Mouse (Mus musculus) forebrain, embryonic 15.5 days (tissue): ENCODE measurements around the gene Atg14. TPM values are rescaled to one million over a fixed set of nuclear protein-coding genes. Genes with fewer than 3 reads are reported as not detected.

Experiments used
- ATAC-seq: fragments of 200-750 bp; cut with Nextera tagmentation; replicated peaks from 2 replicates; pipeline ENCODE4 v1.8.0; 2017; ENCODE audit warnings: mild to moderate bottlenecking, moderate TSS enrichment, moderate library complexity
- H3K27ac ChIP-seq: fragments of 300-500 bp; sonication (generic); replicated peaks from 2 replicates; pipeline ENCODE4 v1.5.1; 2015; ENCODE audit warnings: mild to moderate bottlenecking, inconsistent platforms
- H3K27me3 ChIP-seq: fragments of 300-500 bp; sonication (generic); 2 replicates; pipeline ENCODE4 v1.6.1; 2015; ENCODE audit warnings: inconsistent platforms
- H3K36me3 ChIP-seq: fragments of 300-500 bp; sonication (generic); 2 replicates; pipeline ENCODE4 v1.6.1; 2015; ENCODE audit warnings: mild to moderate bottlenecking, inconsistent platforms
- H3K4me1 ChIP-seq: fragments of 300-500 bp; sonication (generic); 2 replicates; pipeline ENCODE4 v1.6.1; 2015; ENCODE audit warnings: inconsistent platforms
- H3K4me2 ChIP-seq: fragments of 300-500 bp; sonication (generic); replicated peaks from 2 replicates; pipeline ENCODE4 v1.6.1; 2015; ENCODE audit warnings: mild to moderate bottlenecking, inconsistent platforms
- H3K4me3 ChIP-seq: fragments of 300-500 bp; sonication (generic); 2 replicates; pipeline ENCODE4 v1.5.1; 2015; ENCODE audit warnings: mild to moderate bottlenecking, inconsistent platforms
- H3K9ac ChIP-seq: fragments of 300-500 bp; sonication (generic); replicated peaks from 2 replicates; pipeline ENCODE4 v1.6.1; 2015; ENCODE audit warnings: mild to moderate bottlenecking, inconsistent platforms
- H3K9me3 ChIP-seq: fragments of 300-500 bp; sonication (generic); 2 replicates; pipeline ENCODE4 v1.6.1; 2016; ENCODE audit warnings: inconsistent platforms
- WGBS: fragments of 180-500 bp; shearing (Covaris S2); methylation state at CpG from one replicate; pipeline ENCODE4 v1.1.7; 2015; ENCODE audit warnings: mixed read lengths; 5-methylcytosine and 5-hydroxymethylcytosine counted together
- polyA plus RNA-seq: library from polyadenylated mRNA; unstranded; fragments of >200 nt; fragmentation: Nextera tagmentation; extraction: Ambion mirVana; gene quantifications from 2 replicates; pipeline ENCODE4 v1.2.1, GENCODE M21; 2015

Atg14 gene
- polyA plus RNA-seq, 1 experiment from 2014 or later: 21.8 TPM

GRCm38 (mm10) chr14:47574721-47575120 lies 4.3 kb upstream of the Atg14 start:
- WGBS: 71% methylated on average over 11 of the region's 11 CpGs
- Histone ChIP-seq H3K36me3 (no peaks in the 10 kb centered on the region), H3K4me2 (no peak overlapping the region), H3K27ac (no peak overlapping the region), H3K27me3 (0 out of 2 replicates have a peak, but pooled peaks cover 3% of the 10 kb centered on the region), H3K4me1 (no peaks in the 10 kb centered on the region), H3K9ac (no peak overlapping the region), H3K9me3 (no peaks in the 10 kb centered on the region), H3K4me3 (no peak overlapping the region)
- ATAC-seq: no peak

- no peak overlapping the region for H3K4me3 ChIP-seq
- H3K9ac ChIP-seq: no peak overlapping the region
- H3K9me3 ChIP-seq: no peaks in the 10 kb centered on the region
- 76% methylated on average over 4 of the region's 4 CpGs for WGBS
- no peak for ATAC-seq
- H3K36me3 ChIP-seq: no peaks in the 10 kb centered on the region
- no peak overlapping the region for H3K4me2 ChIP-seq
- no peak overlapping the region for H3K27ac ChIP-seq
- H3K27me3 ChIP-seq: no peaks in the 10 kb centered on the region
- H3K4me1 ChIP-seq: peaks cover 5% of the 10 kb centered on the region
Measured at GRCm38 (mm10) chr14:47572707-47573106, 2.3 kb upstream of the Atg14 start.

- 0 out of 2 replicates have a peak, but pooled peaks cover 5% of the 10 kb centered on the region for H3K36me3 ChIP-seq
- 1% methylated on average over 46 of the region's 46 CpGs for WGBS
- H3K4me3 ChIP-seq: peak overlapping the region; percentile 98
- H3K4me1 ChIP-seq: peaks cover 14% of the 10 kb centered on the region
- peak overlapping the region; percentile 66 for H3K27ac ChIP-seq
- H3K9me3 ChIP-seq: no peaks in the 10 kb centered on the region
- peak overlapping the region; percentile 86 for H3K4me2 ChIP-seq
- H3K9ac ChIP-seq: peak overlapping the region; percentile 87
- peak; percentile 99 for ATAC-seq
- no peaks in the 10 kb centered on the region for H3K27me3 ChIP-seq
Measured at GRCm38 (mm10) chr14:47567962-47568652, 2.3 kb downstream of the Atg14 start.

GRCm38 (mm10) chr14:47563106-47563505 lies 7.3 kb downstream of the Atg14 start:
- no peak overlapping the region for H3K9ac ChIP-seq
- no peak for ATAC-seq
- H3K4me3 ChIP-seq: no peak overlapping the region
- H3K27me3 ChIP-seq: no peaks in the 10 kb centered on the region
- no peaks in the 10 kb centered on the region for H3K9me3 ChIP-seq
- peaks cover 10% of the 10 kb centered on the region for H3K4me1 ChIP-seq
- WGBS: 83% methylated on average over 4 of the region's 4 CpGs
- H3K36me3 ChIP-seq: peaks cover 13% of the 10 kb centered on the region; the same call in 1 of the 2 replicates
- no peak overlapping the region for H3K27ac ChIP-seq
- no peak overlapping the region for H3K4me2 ChIP-seq

- Histone ChIP-seq H3K27ac (no peak overlapping the region), H3K36me3 (peaks cover 14% of the 10 kb centered on the region; the same call in 1 of the 2 replicates), H3K9me3 (no peaks in the 10 kb centered on the region), H3K4me1 (peaks cover 7% of the 10 kb centered on the region), H3K9ac (no peak overlapping the region), H3K4me3 (no peak overlapping the region), H3K4me2 (no peak overlapping the region), H3K27me3 (no peaks in the 10 kb centered on the region)
- 91% methylated on average over 1 of the region's 1 CpGs for WGBS
- no peak for ATAC-seq
Measured at GRCm38 (mm10) chr14:47562530-47562929, 7.9 kb downstream of the Atg14 start.

GRCm38 (mm10) chr14:47560714-47561113 lies 9.7 kb downstream of the Atg14 start:
- Histone ChIP-seq H3K4me2 (no peak overlapping the region), H3K9me3 (no peaks in the 10 kb centered on the region), H3K27ac (no peak overlapping the region), H3K9ac (no peak overlapping the region), H3K4me3 (no peak overlapping the region), H3K36me3 (peaks cover 23% of the 10 kb centered on the region; the same call in 1 of the 2 replicates), H3K4me1 (no peaks in the 10 kb centered on the region), H3K27me3 (no peaks in the 10 kb centered on the region)
- ATAC-seq: no peak
- WGBS: 91% methylated on average over 2 of the region's 2 CpGs

GRCm38 (mm10) chr14:47555225-47555624 lies 15.2 kb downstream of the Atg14 start:
- peaks cover 44% of the 10 kb centered on the region for H3K36me3 ChIP-seq
- H3K4me2 ChIP-seq: no peak overlapping the region
- no peak overlapping the region for H3K27ac ChIP-seq
- no peak overlapping the region for H3K4me3 ChIP-seq
- no peak overlapping the region for H3K9ac ChIP-seq
- H3K27me3 ChIP-seq: no peaks in the 10 kb centered on the region
- WGBS: 96% methylated on average over 5 of the region's 5 CpGs
- no peak for ATAC-seq
- H3K9me3 ChIP-seq: no peaks in the 10 kb centered on the region
- no peaks in the 10 kb centered on the region for H3K4me1 ChIP-seq

- Histone ChIP-seq H3K4me1 (no peaks in the 10 kb centered on the region), H3K27ac (no peak overlapping the region), H3K4me3 (no peak overlapping the region), H3K36me3 (peaks cover 41% of the 10 kb centered on the region), H3K9me3 (no peaks in the 10 kb centered on the region), H3K27me3 (no peaks in the 10 kb centered on the region), H3K4me2 (no peak overlapping the region), H3K9ac (no peak overlapping the region)
- 91% methylated on average over 4 of the region's 4 CpGs for WGBS
- no peak for ATAC-seq
Measured at GRCm38 (mm10) chr14:47554236-47554635, 16.2 kb downstream of the Atg14 start.

GRCm38 (mm10) chr14:47553380-47553779 lies 17.1 kb downstream of the Atg14 start:
- H3K4me1 ChIP-seq: no peaks in the 10 kb centered on the region
- no peak overlapping the region for H3K4me2 ChIP-seq
- no peaks in the 10 kb centered on the region for H3K9me3 ChIP-seq
- H3K9ac ChIP-seq: no peak overlapping the region
- peaks cover 49% of the 10 kb centered on the region for H3K36me3 ChIP-seq
- no peak overlapping the region for H3K27ac ChIP-seq
- WGBS: 88% methylated on average over 2 of the region's 2 CpGs
- H3K4me3 ChIP-seq: no peak overlapping the region
- H3K27me3 ChIP-seq: no peaks in the 10 kb centered on the region
- ATAC-seq: no peak

- Histone ChIP-seq H3K4me2 (no peak overlapping the region), H3K9me3 (no peaks in the 10 kb centered on the region), H3K4me3 (no peak overlapping the region), H3K36me3 (peaks cover 58% of the 10 kb centered on the region), H3K4me1 (no peaks in the 10 kb centered on the region), H3K9ac (no peak overlapping the region), H3K27ac (no peak overlapping the region), H3K27me3 (no peaks in the 10 kb centered on the region)
- WGBS: 88% methylated on average over 6 of the region's 6 CpGs
- no peak for ATAC-seq
Measured at GRCm38 (mm10) chr14:47551668-47552067, 18.8 kb downstream of the Atg14 start.

GRCm38 (mm10) chr14:47544877-47545276 lies 25.6 kb downstream of the Atg14 start:
- H3K4me2 ChIP-seq: no peak overlapping the region
- no peaks in the 10 kb centered on the region for H3K4me1 ChIP-seq
- ATAC-seq: no peak
- no peaks in the 10 kb centered on the region for H3K27me3 ChIP-seq
- no peaks in the 10 kb centered on the region for H3K9me3 ChIP-seq
- 93% methylated on average over 4 of the region's 4 CpGs for WGBS
- no peak overlapping the region for H3K27ac ChIP-seq
- H3K36me3 ChIP-seq: peaks cover 85% of the 10 kb centered on the region
- H3K4me3 ChIP-seq: no peak overlapping the region
- H3K9ac ChIP-seq: no peak overlapping the region

GRCm38 (mm10) chr14:47544286-47544685 lies 26.2 kb downstream of the Atg14 start:
- 93% methylated on average over 5 of the region's 5 CpGs for WGBS
- H3K36me3 ChIP-seq: peaks cover 86% of the 10 kb centered on the region

GRCm38 (mm10) chr14:47542283-47542682 lies 28.2 kb downstream of the Atg14 start:
- peaks cover 71% of the 10 kb centered on the region for H3K36me3 ChIP-seq

More at GRCm38 (mm10) chr14:47544286-47544685, 26.2 kb downstream of the Atg14 start:
- Histone ChIP-seq H3K4me3 (no peak overlapping the region), H3K27ac (no peak overlapping the region), H3K27me3 (no peaks in the 10 kb centered on the region), H3K4me1 (no peaks in the 10 kb centered on the region), H3K9me3 (no peaks in the 10 kb centered on the region), H3K9ac (no peak overlapping the region), H3K4me2 (no peak overlapping the region)
- no peak for ATAC-seq

More at GRCm38 (mm10) chr14:47542283-47542682, 28.2 kb downstream of the Atg14 start:
- Histone ChIP-seq H3K9ac (no peak overlapping the region), H3K27ac (no peak overlapping the region), H3K27me3 (no peaks in the 10 kb centered on the region), H3K4me1 (no peaks in the 10 kb centered on the region), H3K4me3 (no peak overlapping the region), H3K9me3 (no peaks in the 10 kb centered on the region), H3K4me2 (no peak overlapping the region)
- no peak for ATAC-seq
- 92% methylated on average over 3 of the region's 3 CpGs for WGBS
